Mouse (Mus musculus): Measurements from ENCODE around the gene Olfr1491.

DNA sequence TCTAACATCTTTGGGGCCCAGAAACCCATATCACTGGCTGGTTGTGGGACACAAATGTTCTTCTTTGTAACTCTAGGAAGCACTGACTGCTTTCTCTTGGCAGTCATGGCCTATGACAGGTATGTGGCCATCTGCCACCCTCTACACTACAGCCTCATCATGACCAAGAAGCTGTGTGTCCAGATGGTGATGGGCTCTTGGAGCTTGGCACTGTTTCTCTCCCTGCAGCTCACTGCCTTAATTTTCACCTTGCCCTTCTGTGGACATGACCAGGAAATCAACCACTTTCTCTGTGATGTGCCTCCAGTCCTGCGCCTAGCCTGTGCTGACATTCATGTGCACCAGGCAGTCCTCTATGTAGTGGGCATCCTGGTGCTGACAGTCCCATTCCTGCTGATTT, 52.3 kb downstream of the Olfr1491 start:
- no peak for TF ChIP-seq CTCF (IDR thresholded peaks at IDR 0.05)
- TF ChIP-seq EP300 (IDR thresholded peaks at IDR 0.05): no peak

Data from lung, postnatal 0 days (tissue).